Mouse (Mus musculus) embryo, embryonic 11.5 days (tissue): ENCODE results near the gene Itga3.
"Not testable (repeated sequence)": the region's sequence is repeated elsewhere in the genome, so short reads cannot be mapped to it uniquely, and the experiment has no call there.

Experiments used
- DNase-seq: peaks from one replicate; pipeline ENCODE4 v3.0.0-alpha.2; 2012; ENCODE audit warnings: low read depth, low spot score

Gene Itga3

DNA sequence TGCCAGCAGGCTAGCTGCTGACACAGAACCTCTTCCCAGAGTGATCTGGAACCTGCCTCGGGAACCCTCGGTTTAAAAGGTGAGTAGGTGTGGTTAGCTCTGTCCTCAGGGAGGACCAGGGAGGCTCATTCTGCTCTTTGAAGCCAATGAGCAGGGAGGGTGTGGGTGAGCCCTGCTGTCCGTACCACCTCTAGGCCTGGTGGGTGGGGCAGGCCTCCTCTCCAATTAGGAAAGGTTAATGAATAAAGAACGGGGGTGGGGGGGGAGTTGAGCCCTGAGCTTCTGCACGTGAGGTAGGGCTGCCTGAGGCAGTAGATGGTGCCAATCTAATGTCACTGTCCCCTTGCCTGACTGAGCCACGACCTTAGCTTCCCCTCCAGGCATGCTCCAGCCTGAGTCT is 43.7 kb downstream of the Itga3 start:
- DNase-seq: no peak

GRCm38 (mm10) chr11:95027850-95028470 is 48.6 kb downstream of the Itga3 start:
- no peak for DNase-seq

DNA sequence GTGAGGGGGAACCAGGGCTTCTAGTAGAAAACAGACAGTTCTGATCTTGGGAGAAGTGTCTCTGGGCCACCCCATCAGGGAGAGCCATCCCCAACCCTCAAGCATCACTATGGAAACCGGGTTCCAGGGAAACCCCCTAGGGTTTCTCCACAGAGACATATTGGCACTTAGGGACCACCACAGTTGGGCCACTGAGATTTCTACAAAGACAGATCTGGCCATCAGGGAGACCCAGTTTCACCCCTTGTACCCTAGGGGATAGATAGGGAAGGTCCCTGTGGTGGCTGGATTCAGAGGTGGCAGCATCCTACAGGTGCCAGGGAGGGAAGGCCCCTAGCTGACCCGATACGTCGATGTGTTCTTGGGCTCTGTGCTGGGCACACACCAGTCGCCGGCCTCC is 49.8 kb downstream of the Itga3 start:
- DNase-seq: no peak

GRCm38 (mm10) chr11:95026090-95026542 is 50.5 kb downstream of the Itga3 start:
- no peak for DNase-seq

DNA sequence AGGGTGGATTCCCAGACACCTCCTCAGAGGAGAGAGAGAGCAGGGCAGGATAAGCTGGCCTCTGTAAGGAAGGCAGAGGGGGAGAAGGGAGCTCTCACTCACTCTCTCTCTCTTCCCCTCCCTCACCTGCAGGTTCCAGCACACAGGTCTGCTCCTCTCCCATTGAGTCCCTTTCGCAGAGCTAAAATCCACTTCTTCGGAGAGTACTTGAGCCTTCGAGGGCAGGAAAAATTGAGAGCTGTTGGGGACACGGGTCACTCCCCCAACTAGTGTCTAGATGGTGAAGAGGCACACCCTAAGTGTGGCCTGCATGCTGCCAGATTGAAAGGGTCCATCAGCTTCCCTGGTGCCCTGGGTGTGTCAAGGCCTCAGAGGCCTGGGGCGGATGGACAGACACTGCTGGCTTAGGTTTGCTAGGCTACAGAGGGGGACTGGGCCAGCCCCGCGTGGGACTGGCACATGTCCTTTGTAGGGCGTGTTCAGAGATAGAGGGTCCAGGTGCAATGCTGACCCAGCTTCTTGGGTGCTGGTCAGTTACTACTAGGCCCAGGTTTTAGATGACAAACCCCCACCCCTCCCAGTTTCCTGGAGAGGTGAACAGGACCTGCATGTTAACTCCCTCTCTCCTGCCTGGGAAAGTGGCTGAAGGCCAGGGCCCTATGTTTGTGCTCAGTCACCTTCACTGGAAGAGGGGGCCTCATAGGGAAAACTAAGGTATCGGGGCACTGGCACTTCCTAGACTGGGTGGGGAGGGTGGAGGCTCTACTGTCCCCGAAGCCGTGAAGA is 51.2 kb downstream of the Itga3 start:
- no peak for DNase-seq

- DNase-seq: no peak
These were observed 52.0 kb downstream of the Itga3 start for GRCm38 (mm10) chr11:95024439-95025184.

- no peak for DNase-seq
These were observed 53.1 kb downstream of the Itga3 start for GRCm38 (mm10) chr11:95023481-95023880.

GRCm38 (mm10) chr11:95022237-95022992 is 54.2 kb downstream of the Itga3 start:
- DNase-seq: no peak

DNA sequence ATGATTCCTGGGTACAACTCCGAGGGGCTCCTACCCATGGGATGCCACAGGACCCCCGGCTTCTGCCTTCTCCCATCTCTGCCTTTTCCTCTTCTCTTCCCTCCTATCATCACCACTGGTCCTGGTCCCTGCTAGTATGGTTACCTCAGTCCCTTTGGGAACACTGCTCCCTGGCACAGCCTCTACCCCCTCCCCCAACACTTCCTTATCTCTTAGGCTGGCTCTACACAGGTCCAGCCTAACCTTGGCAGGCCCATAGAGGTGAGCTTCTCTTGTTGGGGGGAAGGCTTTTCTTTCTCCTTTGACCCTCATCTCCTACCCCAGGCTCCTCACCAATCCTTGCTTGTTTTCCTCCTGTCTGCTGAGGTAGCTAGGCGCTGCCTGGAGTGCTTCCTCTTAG is 61.1 kb downstream of the Itga3 start:
- DNase-seq: no peak

DNA sequence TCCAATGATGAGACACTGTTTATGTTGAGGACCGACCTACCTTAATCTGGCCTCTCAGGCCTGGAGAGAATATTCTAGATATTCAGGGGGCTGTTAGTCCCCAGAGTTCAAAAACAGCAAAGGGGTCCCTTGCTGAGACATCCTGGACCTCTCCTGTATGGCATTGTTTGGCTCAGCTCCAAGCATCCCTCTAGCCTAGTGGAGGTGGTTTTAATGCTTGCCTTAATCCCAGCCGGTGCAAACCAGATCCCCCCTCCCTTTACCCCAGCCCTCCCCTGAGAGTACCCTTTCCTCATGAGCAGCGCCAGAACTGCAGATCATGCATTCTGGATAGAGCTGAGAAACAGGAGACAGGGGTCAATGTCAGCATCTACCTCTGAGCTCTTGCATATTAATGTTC is 64.1 kb downstream of the Itga3 start:
- no peak for DNase-seq

DNA sequence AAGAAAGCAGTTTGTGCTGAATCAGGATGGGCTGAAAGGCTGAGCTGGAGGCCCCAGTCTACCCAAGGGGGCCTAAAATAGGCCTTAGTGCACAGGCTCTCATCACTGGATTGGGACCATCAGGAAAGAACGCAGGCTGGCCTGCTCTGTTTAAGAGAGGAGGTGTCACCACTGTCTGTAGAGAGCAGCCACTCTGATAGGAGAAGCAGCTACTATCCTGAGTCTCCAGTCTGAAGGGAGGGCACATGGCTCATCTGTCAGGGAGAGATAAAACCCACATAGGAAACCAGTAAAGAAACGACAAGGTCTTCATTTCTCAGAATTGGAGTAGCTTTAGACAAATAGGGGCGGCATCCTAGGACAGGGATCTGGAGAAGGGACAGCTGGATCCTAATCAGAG is 64.5 kb downstream of the Itga3 start:
- DNase-seq: no peak

- no peak for DNase-seq
These were observed 65.2 kb downstream of the Itga3 start for GRCm38 (mm10) chr11:95011416-95011815.

GRCm38 (mm10) chr11:95010841-95011403 is 65.7 kb downstream of the Itga3 start:
- DNase-seq: not testable (repeated sequence)

- no peak for DNase-seq
These were observed 66.4 kb downstream of the Itga3 start for GRCm38 (mm10) chr11:95010141-95010739.

GRCm38 (mm10) chr11:95009629-95010014 is 67.0 kb downstream of the Itga3 start, which contains the start of gene Samd14:
Samd14 (plus strand) TSS chr11:95009879.
- DNase-seq: peak; percentile 69

GRCm38 (mm10) chr11:95008661-95009628 is 67.7 kb downstream of the Itga3 start:
- no peak for DNase-seq

- no peak for DNase-seq
These were observed 69.2 kb downstream of the Itga3 start for GRCm38 (mm10) chr11:95007418-95007817.

- DNase-seq: peak; percentile 67
These were observed 69.9 kb downstream of the Itga3 start for GRCm38 (mm10) chr11:95006525-95007219.

DNA sequence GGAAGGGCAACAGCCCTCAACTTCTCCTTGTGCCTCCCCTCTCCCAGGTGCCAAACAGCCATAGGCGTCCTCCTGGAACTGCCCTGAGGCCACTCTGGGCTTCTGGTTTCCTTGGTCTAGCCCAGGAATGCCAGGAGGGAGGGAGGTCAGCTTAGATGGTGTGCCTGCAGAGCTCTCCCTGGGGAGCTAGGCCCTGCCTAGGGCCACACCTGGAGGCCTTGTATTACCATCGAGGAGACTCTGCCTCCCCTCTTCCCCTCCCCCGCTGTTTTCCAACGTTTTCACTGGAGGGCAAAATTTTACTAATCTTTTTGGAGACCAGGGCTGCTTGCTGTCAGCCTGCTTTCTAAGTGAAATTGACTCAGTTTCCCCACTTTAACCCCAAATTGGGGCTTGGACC is 70.6 kb downstream of the Itga3 start:
- DNase-seq: no peak
